Mouse (Mus musculus): ENCODE measurements at regions not wholly inside any gene's neighbourhood (a gene's known extent, or its start where the extent isn't known, plus 50 kb on each side); places are given as distances from the start of the nearest gene placed in this dataset.
A peak's percentile ranks its signal among the peaks of the same experiment; 100 is the strongest.

GRCm38 (mm10) chr12:96226446-96226845, 534.4 kb downstream of the Flrt2 start:
- no peak for DNase-seq

- DNase-seq = no peak
These were observed 536.7 kb downstream of the Flrt2 start for GRCm38 (mm10) chr12:96228714-96229113.

DNA sequence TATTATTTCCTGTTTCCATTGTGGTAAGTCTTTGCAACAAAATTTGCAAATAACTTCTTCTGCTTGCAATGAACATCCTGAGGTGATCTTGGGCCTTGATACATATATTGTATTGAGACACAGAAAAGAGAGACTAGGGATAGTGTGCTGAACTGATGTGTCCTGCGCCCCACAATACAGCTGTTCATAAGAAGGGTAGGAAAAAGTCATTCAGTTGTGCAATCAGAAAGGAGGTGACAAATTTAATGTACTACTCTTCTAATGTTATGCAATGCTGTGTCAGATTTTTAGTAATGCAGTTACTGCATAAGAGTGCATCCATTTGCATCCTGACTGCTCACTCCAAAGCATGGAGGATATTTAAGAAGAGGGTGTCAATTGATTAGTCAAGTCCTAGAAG, 543.5 kb downstream of the Flrt2 start:
- DNase-seq = no peak

DNA sequence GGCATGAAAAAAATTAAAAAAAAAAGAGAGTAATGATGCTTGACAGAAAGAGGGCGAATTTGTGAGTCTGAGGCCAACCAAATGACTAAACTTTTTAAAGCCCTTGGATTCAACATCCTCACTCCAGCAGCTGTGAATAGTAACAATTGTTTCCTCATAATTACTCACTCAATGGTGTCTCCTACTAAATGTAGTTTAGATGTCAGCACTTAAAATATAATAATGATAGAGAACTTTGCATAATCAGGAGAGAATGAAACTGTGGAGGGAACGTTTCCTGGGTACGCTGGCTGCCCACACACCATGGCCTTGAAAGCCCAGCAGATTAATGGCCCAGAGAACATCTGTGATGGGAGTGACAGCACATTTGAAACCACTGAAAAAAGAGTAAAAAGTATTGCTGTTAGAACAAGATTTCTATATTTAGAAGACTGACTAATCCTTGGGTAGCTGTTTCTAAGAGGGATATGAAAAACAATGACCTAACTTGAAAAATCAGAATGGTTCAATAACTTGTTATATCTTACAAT, 544.0 kb downstream of the Flrt2 start:
- DNase-seq = no peak

DNA sequence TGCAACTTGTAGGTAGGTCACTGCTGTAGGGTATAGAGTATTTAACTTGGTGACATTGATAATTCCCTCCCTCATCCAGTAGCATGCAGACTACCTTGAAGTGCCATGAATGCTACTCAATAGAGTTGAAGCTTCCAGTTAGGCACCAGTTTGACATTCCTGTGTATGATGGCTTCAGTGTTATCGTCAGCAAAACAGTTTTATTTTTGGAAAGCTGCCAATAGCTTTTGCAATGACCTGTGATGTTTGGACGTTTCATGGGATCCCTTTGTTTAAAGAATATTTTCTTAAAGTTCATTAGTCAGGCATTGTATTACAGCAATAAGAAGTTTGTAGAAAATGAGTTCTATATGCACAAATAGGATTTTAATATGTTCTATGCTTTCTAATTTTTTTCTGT, 547.6 kb downstream of the Flrt2 start:
- DNase-seq = no peak

- DNase-seq = no peak
These were observed 570.0 kb downstream of the Flrt2 start for GRCm38 (mm10) chr12:96261978-96262377.

- no peak for DNase-seq
These were observed 583.9 kb downstream of the Flrt2 start for GRCm38 (mm10) chr12:96275894-96276293.

GRCm38 (mm10) chr12:96311137-96311536, 619.1 kb downstream of the Flrt2 start:
- peak; percentile 7 for DNase-seq

DNA sequence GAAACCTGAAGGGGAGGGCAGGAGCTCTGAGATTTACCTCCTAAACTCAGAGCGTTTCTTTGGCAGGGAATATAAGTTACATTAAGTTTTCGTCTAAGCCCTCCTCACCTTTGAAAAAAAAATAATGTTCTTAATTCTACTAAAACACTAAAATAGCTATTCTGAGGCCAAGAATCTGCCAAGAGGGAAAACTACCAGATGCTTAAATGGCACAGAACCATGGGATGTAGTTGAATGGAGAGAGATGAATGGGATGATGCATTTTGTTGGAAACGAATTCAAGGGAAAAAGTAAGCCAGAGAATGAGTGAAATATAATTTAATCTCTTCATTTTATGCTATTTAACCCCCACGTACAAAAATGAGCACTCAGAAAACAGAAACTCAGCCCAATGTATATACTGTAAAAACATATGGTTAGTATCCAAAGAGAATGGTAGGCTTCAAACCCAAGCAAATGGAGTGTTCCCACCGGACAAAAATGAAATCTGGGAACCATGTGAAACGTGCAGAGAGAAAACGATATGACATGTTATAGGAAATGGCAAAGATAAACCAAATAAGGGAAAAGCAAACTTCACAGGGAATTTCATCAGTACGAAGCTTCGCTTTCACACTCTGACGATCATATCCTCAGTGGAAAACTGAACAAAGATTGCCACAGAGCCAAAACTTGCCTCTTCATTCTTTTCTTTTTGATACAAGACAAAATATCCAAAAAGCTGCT, 631.2 kb downstream of the Flrt2 start:
- DNase-seq = no peak

DNA sequence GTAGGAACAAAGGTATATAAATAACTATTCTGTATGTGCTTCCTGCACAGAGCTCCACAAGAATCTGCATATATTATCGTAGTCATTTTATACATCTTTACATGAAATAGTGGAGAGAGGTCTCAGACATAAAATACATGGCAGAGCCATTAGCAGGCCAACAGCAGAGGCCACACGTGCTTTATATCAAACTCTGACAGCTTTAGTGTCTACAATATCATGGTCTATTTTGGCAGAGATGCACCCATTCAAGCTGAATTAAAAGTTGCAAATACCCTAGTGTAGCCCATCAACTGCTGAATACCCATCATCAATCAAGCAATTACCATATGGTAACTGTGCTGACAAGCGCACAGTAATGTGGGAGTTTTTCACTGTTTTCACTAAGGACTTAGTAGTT, 659.1 kb downstream of the Flrt2 start:
- DNase-seq = no peak

DNA sequence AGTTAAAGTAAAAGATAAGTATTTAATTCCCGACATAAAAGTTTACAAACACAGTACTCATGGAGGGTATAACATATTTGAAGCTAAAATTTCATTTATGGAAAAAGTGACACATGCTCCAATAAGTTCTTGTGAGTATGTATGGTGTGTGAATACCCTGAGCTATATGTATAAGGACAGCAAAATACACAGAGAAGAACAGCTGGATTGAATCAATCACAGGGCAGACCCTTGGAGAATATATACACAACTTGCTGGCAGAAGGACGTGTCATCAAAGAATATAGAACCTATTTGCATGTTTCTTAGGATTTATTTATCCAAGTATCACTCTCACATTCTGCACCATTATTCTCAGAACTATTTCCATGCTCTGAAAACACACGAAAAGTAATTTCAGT, 686.9 kb downstream of the Flrt2 start:
- DNase-seq = no peak

- no peak for DNase-seq
These were observed 727.1 kb downstream of the Flrt2 start for GRCm38 (mm10) chr12:96419104-96419503.

DNA sequence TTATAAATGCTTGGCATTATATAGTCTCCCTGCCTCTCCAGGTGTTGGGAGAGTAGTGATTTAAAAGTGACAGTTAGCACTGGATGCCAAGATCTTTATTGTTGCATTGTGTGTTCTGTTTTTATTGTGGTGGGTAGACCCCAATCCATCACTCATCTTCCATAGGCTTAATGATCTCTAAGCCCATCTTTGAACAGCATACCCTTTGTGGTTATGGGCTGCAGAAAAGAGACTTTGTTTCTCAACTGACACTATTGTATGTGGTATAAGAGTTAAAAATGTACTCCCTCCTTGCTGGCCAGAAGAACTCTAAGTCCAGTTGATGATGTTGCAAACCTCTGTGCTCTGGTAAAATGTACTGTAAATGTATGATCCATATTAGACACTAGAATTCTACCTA, 727.5 kb downstream of the Flrt2 start:
- no peak for DNase-seq

- no peak for DNase-seq
These were observed 735.6 kb downstream of the Flrt2 start for GRCm38 (mm10) chr12:96427589-96427988.

- no peak for DNase-seq
These were observed 750.5 kb downstream of the Flrt2 start for GRCm38 (mm10) chr12:96442546-96442945.

GRCm38 (mm10) chr12:96453374-96453773, 761.3 kb downstream of the Flrt2 start:
- DNase-seq = no peak

GRCm38 (mm10) chr12:96476344-96476743, 784.3 kb downstream of the Flrt2 start:
- no peak for DNase-seq

DNA sequence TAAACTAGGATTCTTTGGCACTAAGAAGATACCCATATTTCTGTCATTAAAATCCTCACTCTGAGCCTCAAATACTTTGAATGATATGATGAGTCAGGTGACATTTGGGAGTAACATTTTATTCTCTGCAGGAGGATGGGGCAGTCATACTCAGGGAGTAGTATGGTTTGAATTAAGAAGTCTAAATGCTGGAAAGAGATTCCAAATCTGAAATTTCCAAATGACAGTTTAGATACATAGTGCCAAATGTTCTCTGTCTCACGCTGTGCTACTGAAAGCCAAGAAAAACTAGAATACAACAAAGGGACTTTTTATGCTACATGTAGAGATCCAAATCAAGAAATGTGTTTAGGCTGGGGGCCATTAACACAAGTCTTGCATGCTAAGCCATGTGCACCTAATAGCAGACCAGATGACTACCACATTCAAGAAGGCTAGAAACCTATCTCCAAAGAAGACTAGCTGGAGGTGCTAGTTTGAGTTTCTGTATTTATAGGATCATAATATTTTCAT, 796.5 kb downstream of the Flrt2 start:
- DNase-seq = no peak

GRCm38 (mm10) chr12:96509658-96510057, 817.6 kb downstream of the Flrt2 start:
- DNase-seq = no peak

- no peak for DNase-seq
These were observed 866.8 kb downstream of the Flrt2 start for GRCm38 (mm10) chr12:96558824-96559223.

DNA sequence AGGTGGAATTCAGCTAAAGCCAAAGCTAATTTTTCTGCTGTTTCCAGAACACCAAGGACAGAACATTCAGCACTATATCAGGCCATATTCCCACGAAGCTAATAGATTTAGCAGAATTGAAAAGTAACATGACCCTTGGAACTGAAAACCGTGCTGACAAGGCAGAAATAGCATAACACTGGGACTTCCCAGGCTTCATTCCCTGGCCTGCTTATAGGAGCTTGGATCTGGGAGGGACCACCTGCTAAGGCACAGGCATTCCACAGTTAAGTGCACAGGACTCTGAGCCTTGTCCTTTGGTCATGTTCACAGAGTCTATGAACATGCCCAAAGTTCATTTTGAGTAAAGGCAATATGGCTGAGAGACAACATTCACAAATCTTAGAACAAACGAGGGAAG, 902.8 kb downstream of the Flrt2 start:
- DNase-seq = no peak

DNA sequence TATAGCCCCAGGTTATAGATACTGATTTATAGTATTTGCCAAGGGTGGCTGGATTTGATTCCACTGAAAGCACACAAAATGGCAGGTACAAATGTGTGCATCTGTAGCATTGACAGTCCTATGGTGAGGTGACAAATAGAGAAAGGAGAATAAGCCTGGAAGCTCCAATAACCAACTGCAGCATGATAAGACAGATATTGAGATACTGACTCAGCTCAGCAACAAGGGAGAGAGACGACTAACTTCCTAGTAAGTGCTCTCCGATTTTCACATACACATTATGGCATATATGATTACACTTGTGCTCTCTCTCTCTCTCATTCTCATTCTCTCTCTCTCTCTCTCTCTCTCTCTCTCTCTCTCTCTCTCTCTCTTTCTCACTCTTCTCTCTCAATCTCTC, 923.1 kb downstream of the Flrt2 start:
- DNase-seq = no peak

- DNase-seq = no peak
These were observed 923.8 kb downstream of the Flrt2 start for GRCm38 (mm10) chr12:96615850-96616249.

GRCm38 (mm10) chr12:96617226-96617625, 925.2 kb downstream of the Flrt2 start:
- DNase-seq = no peak

All from adrenal gland, adult 8-10 months (tissue).